Mouse (Mus musculus) MEL (cell line): ENCODE measurements around the gene Dctn1. TPM values are rescaled to one million over a fixed set of nuclear protein-coding genes. Genes with fewer than 3 reads are reported as not detected.

Experiments used
- DNase-seq: peaks from one replicate; pipeline ENCODE4 v3.0.0; 2011; ENCODE audit warnings: low read depth, low spot score
- H3K27ac ChIP-seq: 2 replicates; pipeline ENCODE4 v1.5.1; 2012; ENCODE audit warnings: low read depth, mild to moderate bottlenecking, control low read depth, low read length, moderate library complexity; ENCODE audit not compliant: control insufficient read depth
- H3K27me3 ChIP-seq, 2 experiments: fragments of 150-350 bp in 1 of 2; sonication (generic) in 1 of 2; 2 replicates each; pipeline ENCODE4 v1.6.1; 2012; ENCODE audit warnings: low read length in 2 of 2, mild to moderate bottlenecking in 2 of 2, improper control_type of control experiment in 1 of 2, moderate library complexity in 1 of 2; ENCODE audit not compliant: insufficient read depth in 2 of 2, control insufficient read depth in 1 of 2
- H3K36me3 ChIP-seq, 2 experiments: 2 replicates each; pipeline ENCODE4 v1.6.1; 2012 to 2014; ENCODE audit warnings: low read length in 2 of 2, improper control_type of control experiment in 1 of 2, inconsistent platforms in 1 of 2, mild to moderate bottlenecking in 1 of 2; ENCODE audit not compliant: insufficient read depth in 2 of 2, control insufficient read depth in 1 of 2
- H3K4me1 ChIP-seq, 2 experiments: fragments of 150-350 bp in 1 of 2; sonication (generic) in 1 of 2; 2 replicates each; pipeline ENCODE4 v1.6.1; 2012; ENCODE audit warnings: low read length in 2 of 2, improper control_type of control experiment in 1 of 2, mild to moderate bottlenecking in 1 of 2; ENCODE audit not compliant: insufficient read depth in 2 of 2, control insufficient read depth in 1 of 2
- H3K4me3 ChIP-seq, 2 experiments: fragments of 150-350 bp in 1 of 2; sonication (generic) in 1 of 2; 2 replicates each; pipeline ENCODE4 v1.5.1; 2012; ENCODE audit warnings: low read depth in 2 of 2, low read length in 2 of 2, mild to moderate bottlenecking in 2 of 2, moderate library complexity in 2 of 2, control low read depth in 1 of 2, improper control_type of control experiment in 1 of 2; ENCODE audit not compliant: control insufficient read depth in 1 of 2, insufficient read depth in 1 of 2
- H3K79me2 ChIP-seq: 2 replicates; pipeline ENCODE4 v1.6.1; 2012; ENCODE audit warnings: mild to moderate bottlenecking, low read length, moderate library complexity; ENCODE audit not compliant: control insufficient read depth, poor library complexity, insufficient read depth
- H3K9ac ChIP-seq: 2 replicates; pipeline ENCODE4 v1.6.1; 2012; ENCODE audit warnings: low read depth, mild to moderate bottlenecking, control low read depth, low read length, moderate library complexity; ENCODE audit not compliant: control insufficient read depth, poor library complexity, severe bottlenecking
- H3K9me3 ChIP-seq: fragments of 150-350 bp; sonication (generic); replicated peaks from 2 replicates; pipeline ENCODE4 v1.6.1; 2012; ENCODE audit warnings: mild to moderate bottlenecking, low read length, improper control_type of control experiment, moderate library complexity; ENCODE audit not compliant: insufficient read depth
- BHLHE40 ChIP-seq: IDR thresholded peaks from 2 replicates; pipeline ENCODE4 v1.6.1; 2012; ENCODE audit warnings: low read depth, mild to moderate bottlenecking, inconsistent platforms, low read length, improper control_type of control experiment, borderline replicate concordance
- CHD1 ChIP-seq: IDR thresholded peaks from 2 replicates; pipeline ENCODE4 v1.6.1; 2012; ENCODE audit warnings: low read depth, mild to moderate bottlenecking, inconsistent platforms, low read length, improper control_type of control experiment
- CHD2 ChIP-seq: IDR thresholded peaks from 2 replicates; pipeline ENCODE4 v1.6.1; 2011; ENCODE audit warnings: low read length, improper control_type of control experiment
- CTCF ChIP-seq, 3 experiments: IDR thresholded peaks in 2 of 3; conservative IDR thresholded peaks in 1 of 3; 2 replicates each; pipeline ENCODE4 v1.5.1; 2011 to 2012; ENCODE audit warnings: low read length in 3 of 3, low read depth in 2 of 3, mild to moderate bottlenecking in 2 of 3, improper control_type of control experiment in 1 of 3, inconsistent platforms in 1 of 3, mixed read lengths in 1 of 3, moderate library complexity in 1 of 3; ENCODE audit not compliant: control insufficient read depth in 1 of 3, insufficient read depth in 1 of 3, poor library complexity in 1 of 3, severe bottlenecking in 1 of 3
- ELF1 ChIP-seq: IDR thresholded peaks from 2 replicates; pipeline ENCODE4 v1.6.1; 2014; ENCODE audit warnings: low read depth, mild to moderate bottlenecking, inconsistent platforms, low read length, improper control_type of control experiment, moderate library complexity
- ETS1 ChIP-seq: IDR thresholded peaks from 2 replicates; pipeline ENCODE4 v1.6.1; 2012; ENCODE audit warnings: low read depth, mild to moderate bottlenecking, inconsistent platforms, low read length, improper control_type of control experiment, moderate library complexity
- GABPA ChIP-seq: IDR thresholded peaks from 2 replicates; pipeline ENCODE4 v1.6.1; 2012; ENCODE audit warnings: low read depth, mild to moderate bottlenecking, inconsistent platforms, low read length, improper control_type of control experiment, moderate library complexity
- GATA1 ChIP-seq: IDR thresholded peaks from 2 replicates; pipeline ENCODE4 v1.6.1; 2011; ENCODE audit warnings: low read depth, low read length, improper control_type of control experiment
- HCFC1 ChIP-seq: IDR thresholded peaks from 2 replicates; pipeline ENCODE4 v1.6.1; 2012; ENCODE audit warnings: low read depth, mild to moderate bottlenecking, inconsistent platforms, low read length, improper control_type of control experiment, moderate library complexity
- JUND ChIP-seq: IDR thresholded peaks from 2 replicates; pipeline ENCODE4 v1.6.1; 2011; ENCODE audit warnings: low read depth, mild to moderate bottlenecking, improper control_type of control experiment, low read length
- KAT2A ChIP-seq: conservative IDR thresholded peaks from 2 replicates; pipeline ENCODE4 v1.6.1; 2012; ENCODE audit warnings: low read depth, low read length, improper control_type of control experiment, inconsistent platforms
- MAFK ChIP-seq: IDR thresholded peaks from 2 replicates; pipeline ENCODE4 v1.6.1; 2011; ENCODE audit warnings: low read depth, mild to moderate bottlenecking, low read length, improper control_type of control experiment, borderline replicate concordance
- MAX ChIP-seq: IDR thresholded peaks from 2 replicates; pipeline ENCODE4 v1.6.1; 2011; ENCODE audit warnings: low read length, improper control_type of control experiment
- MAZ ChIP-seq: IDR thresholded peaks from 2 replicates; pipeline ENCODE4 v1.6.1; 2012; ENCODE audit warnings: low read depth, mild to moderate bottlenecking, inconsistent platforms, low read length, improper control_type of control experiment
- MEF2A ChIP-seq: IDR thresholded peaks from 2 replicates; pipeline ENCODE4 v1.6.1; 2014; ENCODE audit warnings: low read depth, mild to moderate bottlenecking, inconsistent platforms, low read length, improper control_type of control experiment; ENCODE audit not compliant: poor library complexity, insufficient replicate concordance, severe bottlenecking; ENCODE audit errors: extremely low read depth
- MXI1 ChIP-seq: IDR thresholded peaks from 2 replicates; pipeline ENCODE4 v1.6.1; 2011; ENCODE audit warnings: mild to moderate bottlenecking, low read depth, low read length, improper control_type of control experiment
- MYB ChIP-seq: IDR thresholded peaks from 2 replicates; pipeline ENCODE4 v1.6.1; 2011; ENCODE audit warnings: mild to moderate bottlenecking, low read depth, low read length, improper control_type of control experiment
- MYC ChIP-seq: IDR thresholded peaks from 2 replicates; pipeline ENCODE4 v1.6.1; 2011; ENCODE audit warnings: low read depth, mild to moderate bottlenecking, low read length, improper control_type of control experiment, moderate library complexity
- NELFE ChIP-seq: IDR thresholded peaks from 2 replicates; pipeline ENCODE4 v1.6.1; 2011; ENCODE audit warnings: low read depth, low read length, improper control_type of control experiment
- NRF1 ChIP-seq: IDR thresholded peaks from 2 replicates; pipeline ENCODE4 v1.6.1; 2014; ENCODE audit warnings: low read depth, mild to moderate bottlenecking, inconsistent platforms, low read length, improper control_type of control experiment, moderate library complexity; ENCODE audit not compliant: poor library complexity, insufficient read depth, severe bottlenecking
- POLR2A ChIP-seq, 2 experiments: IDR thresholded peaks; 2 replicates each; pipeline ENCODE4 v1.6.1; 2011 to 2012; ENCODE audit warnings: low read length in 2 of 2, mild to moderate bottlenecking in 2 of 2, control low read depth in 1 of 2, improper control_type of control experiment in 1 of 2, low read depth in 1 of 2, moderate library complexity in 1 of 2; ENCODE audit not compliant: control insufficient read depth in 1 of 2, insufficient read depth in 1 of 2, poor library complexity in 1 of 2
- POLR2AphosphoS2 ChIP-seq: IDR thresholded peaks from 2 replicates; pipeline ENCODE4 v1.6.1; 2011; ENCODE audit warnings: low read length, improper control_type of control experiment
- POLR2AphosphoS5 ChIP-seq: IDR thresholded peaks from 2 replicates; pipeline ENCODE4 v1.6.1; 2012; ENCODE audit warnings: low read depth, borderline replicate concordance, mild to moderate bottlenecking, inconsistent platforms, low read length, moderate library complexity, mixed read lengths
- RAD21 ChIP-seq: IDR thresholded peaks from 2 replicates; pipeline ENCODE4 v1.6.1; 2011; ENCODE audit warnings: mild to moderate bottlenecking, low read depth, low read length, improper control_type of control experiment
- RCOR1 ChIP-seq: IDR thresholded peaks from 2 replicates; pipeline ENCODE4 v1.6.1; 2012; ENCODE audit warnings: low read depth, mild to moderate bottlenecking, inconsistent platforms, low read length, improper control_type of control experiment
- SIN3A ChIP-seq: IDR thresholded peaks from 2 replicates; pipeline ENCODE4 v1.6.1; 2012; ENCODE audit warnings: low read length, improper control_type of control experiment, inconsistent platforms
- SMC3 ChIP-seq: IDR thresholded peaks from 2 replicates; pipeline ENCODE4 v1.6.1; 2011; ENCODE audit warnings: low read depth, low read length, improper control_type of control experiment
- TAL1 ChIP-seq: IDR thresholded peaks from 2 replicates; pipeline ENCODE4 v1.6.1; 2012; ENCODE audit warnings: mild to moderate bottlenecking, inconsistent platforms, low read length, moderate library complexity, mixed read lengths
- TBP ChIP-seq: IDR thresholded peaks from 2 replicates; pipeline ENCODE4 v1.8.0; 2011; ENCODE audit warnings: low read depth, low read length, improper control_type of control experiment
- TCF12 ChIP-seq: IDR thresholded peaks from 2 replicates; pipeline ENCODE4 v1.6.1; 2014; ENCODE audit warnings: low read depth, mild to moderate bottlenecking, inconsistent platforms, low read length, improper control_type of control experiment, moderate library complexity
- UBTF ChIP-seq: IDR thresholded peaks from 2 replicates; pipeline ENCODE4 v1.6.1; 2012; ENCODE audit warnings: low read depth, mild to moderate bottlenecking, inconsistent platforms, low read length, improper control_type of control experiment, moderate library complexity, borderline replicate concordance; ENCODE audit not compliant: insufficient read depth
- USF1 ChIP-seq: IDR thresholded peaks from 2 replicates; pipeline ENCODE4 v1.6.1; 2014; ENCODE audit warnings: low read depth, mild to moderate bottlenecking, inconsistent platforms, low read length, improper control_type of control experiment, moderate library complexity
- USF2 ChIP-seq, 2 experiments: IDR thresholded peaks; 2 replicates each; pipeline ENCODE4 v1.6.1; 2011 to 2012; ENCODE audit warnings: improper control_type of control experiment in 2 of 2, low read length in 2 of 2, borderline replicate concordance in 1 of 2, inconsistent platforms in 1 of 2, low read depth in 1 of 2, mild to moderate bottlenecking in 1 of 2; ENCODE audit not compliant: insufficient read depth in 1 of 2
- ZC3H11A ChIP-seq: IDR thresholded peaks from 2 replicates; pipeline ENCODE4 v1.6.1; 2012; ENCODE audit warnings: low read depth, mild to moderate bottlenecking, inconsistent platforms, low read length, improper control_type of control experiment
- ZKSCAN1 ChIP-seq: IDR thresholded peaks from 2 replicates; pipeline ENCODE4 v1.6.1; 2012; ENCODE audit warnings: low read depth, mild to moderate bottlenecking, inconsistent platforms, low read length, improper control_type of control experiment, moderate library complexity
- ZMIZ1 ChIP-seq: IDR thresholded peaks from 2 replicates; pipeline ENCODE4 v1.6.1; 2012; ENCODE audit warnings: low read depth, mild to moderate bottlenecking, inconsistent platforms, low read length, improper control_type of control experiment, moderate library complexity
- ZNF384 ChIP-seq: IDR thresholded peaks from 2 replicates; pipeline ENCODE4 v1.6.1; 2012; ENCODE audit warnings: low read depth, mild to moderate bottlenecking, inconsistent platforms, low read length, improper control_type of control experiment
- polyA plus RNA-seq, 2 experiments: library from polyadenylated mRNA; stranded (reverse) in 1 of 2; unstranded in 1 of 2; fragments of >175 nt in 1 of 2; fragments of >200 nt in 1 of 2; gene quantifications; 2 replicates each; pipeline versions ENCODE4 v1.2.1 to v1.2.4; 2012; ENCODE audit warnings: low replicate concordance in 2 of 2, low read depth in 1 of 2; ENCODE audit not compliant: insufficient read length in 2 of 2, insufficient read depth in 1 of 2, missing spikeins in 1 of 2
- total RNA-seq: library from RNA; depleted of rRNA; stranded (reverse); fragments of 300-350 nt; gene quantifications from 2 replicates; pipeline ENCODE4 v1.2.3, GENCODE M21; 2012

Gene Dctn1
- total and polyA plus RNA-seq, 3 experiments, result 23.3 to 81.9 TPM; not detected in 1

DNA sequence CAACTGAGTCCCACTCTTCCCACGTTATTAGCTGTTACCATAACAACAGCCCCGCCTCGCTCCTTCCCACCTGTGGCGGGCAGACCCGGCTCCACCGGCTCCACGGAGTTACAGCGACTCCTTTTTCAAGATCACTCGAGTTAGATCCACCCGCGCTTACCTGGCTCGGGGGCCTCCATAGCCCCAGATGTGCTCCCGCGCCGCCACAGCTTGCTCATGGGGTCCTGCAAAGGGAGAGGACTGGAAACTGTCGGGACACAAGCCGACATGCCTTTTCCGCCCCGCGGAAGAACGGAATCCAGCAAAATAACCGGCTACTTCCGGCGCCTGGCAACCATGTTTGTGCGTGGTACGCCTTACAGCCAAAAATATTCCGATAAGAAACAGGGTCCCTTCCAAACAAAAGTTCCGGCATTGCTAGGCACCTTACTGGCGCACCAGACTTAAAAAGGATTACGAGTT, 40.8 kb upstream of the Dctn1 start:
- Histone ChIP-seq H3K36me3 (peaks cover 0 to 18% of the 10 kb centered on the region in 2 experiments; a peak in 2 of 4 replicates), H3K9me3 (no peaks in the 10 kb centered on the region), H3K9ac (peak overlapping the region; percentile 92), H3K4me3 (peak overlapping the region; percentile 76 to 96), H3K4me1 (peaks cover 0 to 15% of the 10 kb centered on the region in 2 experiments; a peak in 3 of 4 replicates), H3K27ac (peak overlapping the region; percentile 81), H3K79me2 (peaks cover 22% of the 10 kb centered on the region), H3K27me3 (no peaks in the 10 kb centered on the region)
- peak; percentile 98 for DNase-seq
- peak; percentile 96 for TF ChIP-seq HCFC1
- no peak for TF ChIP-seq ETS1
- no peak for TF ChIP-seq TAL1
- no peak for TF ChIP-seq GABPA
- peak; percentile 21; the same call in 1 of the 2 replicates for TF ChIP-seq MAZ
- no peak for TF ChIP-seq ZC3H11A
- TF ChIP-seq ZMIZ1, result no peak
- no peak for TF ChIP-seq CHD1
- TF ChIP-seq MEF2A, result no peak
- no peak for TF ChIP-seq MAX
- TF ChIP-seq BHLHE40, result no peak
- peak; percentile 79 for TF ChIP-seq NELFE
- TF ChIP-seq MYB, result no peak; the same call in 1 of the 2 replicates
- TF ChIP-seq KAT2A, result peak; percentile 65; the same call in 1 of the 2 replicates
- TF ChIP-seq TBP, result peak; percentile 95
- no peak for TF ChIP-seq RAD21
- TF ChIP-seq UBTF, result no peak
- 0 out of 2 replicates have a peak, but pooled peaks have one; percentile 25 for TF ChIP-seq GATA1
- 0 out of 6 replicates have a peak, but pooled peaks of 1 of the 3 experiments have one; percentile 4 for TF ChIP-seq CTCF (IDR thresholded peaks at IDR 0.05 in 2 of 3, conservative IDR thresholded peaks at IDR 0.05 in 1 of 3; ENCODE audit: control insufficient read depth in 1 of 3, insufficient read depth in 1 of 3, low read depth in 2 of 3, low read length in 3 of 3, poor library complexity in 1 of 3, severe bottlenecking in 1 of 3)
- TF ChIP-seq ELF1, result peak; percentile 92
- no peak for TF ChIP-seq ZKSCAN1
- TF ChIP-seq POLR2AphosphoS5, result 0 out of 2 replicates have a peak, but pooled peaks have one; percentile 15
- peak; percentile 94 for TF ChIP-seq MYC
- no peak for TF ChIP-seq JUND
- no peak for TF ChIP-seq NRF1
- TF ChIP-seq USF1, result no peak
- peak; percentile 73; the same call in 1 of the 2 replicates for TF ChIP-seq POLR2AphosphoS2
- no peak for TF ChIP-seq RCOR1
- no peak for TF ChIP-seq CHD2
- peak; percentile 80 for TF ChIP-seq TCF12
- TF ChIP-seq POLR2A (IDR thresholded peaks at IDR 0.05; ENCODE audit: control insufficient read depth in 1 of 2, insufficient read depth in 1 of 2, low read depth in 1 of 2, low read length in 2 of 2, poor library complexity in 1 of 2), result peak; percentile 84 to 91
- TF ChIP-seq USF2 (IDR thresholded peaks at IDR 0.05; ENCODE audit: borderline replicate concordance in 1 of 2, insufficient read depth in 1 of 2, low read depth in 1 of 2, low read length in 2 of 2), result no peak
- TF ChIP-seq MXI1, result peak; percentile 95
- no peak for TF ChIP-seq MAFK
- TF ChIP-seq SIN3A, result peak; percentile 98
- TF ChIP-seq SMC3, result no peak
- TF ChIP-seq ZNF384, result no peak
